Mouse (Mus musculus): ENCODE measurements around the gene Bcl6b. TPM values are rescaled to one million over a fixed set of nuclear protein-coding genes. Genes with fewer than 3 reads are reported as not detected.

Bcl6b gene
- total and polyA plus RNA-seq, 2 experiments from 2014 or later = 2.4 to 5.0 TPM

GRCm38 (mm10) chr11:70239541-70240279, 10.1 kb upstream of the Bcl6b start, which contains the start of the genes Gm21988 and Rnasek:
Gm21988 (minus strand) TSS chr11:70239830.
Rnasek (minus strand) TSS chr11:70239842.
- under 1% methylated on average over 34 of the region's 35 CpGs for WGBS
- H3K9me3 ChIP-seq (ENCODE audit: low read length) = no peaks in the 10 kb centered on the region
- peak; percentile 91 for DNase-seq (ENCODE audit: low spot score)
- peak within 1 kb of the TSS; percentile 96 for H3K4me3 ChIP-seq (ENCODE audit: low read length)
- H3K4me1 ChIP-seq (ENCODE audit: insufficient read depth, low read length) = peaks cover 10% of the 10 kb centered on the region
- H3K4me2 ChIP-seq (ENCODE audit: low read depth, low read length) = peak within 1 kb of the TSS; percentile 90
- H3K36me3 ChIP-seq (ENCODE audit: insufficient read depth, low read length) = peaks cover 11% of the 10 kb centered on the region; the same call in 1 of the 2 replicates
- peak within 1 kb of the TSS; percentile 92 for H3K9ac ChIP-seq (replicated peaks; ENCODE audit: low read length)
- ATAC-seq = peak; percentile 66
- no peak for TF ChIP-seq CTCF (IDR thresholded peaks at IDR 0.05; ENCODE audit: low read depth)
- peak within 1 kb of the TSS; percentile 96 for H3K27ac ChIP-seq
- no peaks in the 10 kb centered on the region for H3K27me3 ChIP-seq (ENCODE audit: insufficient read depth, low read length)

- Histone ChIP-seq H3K27me3 (ENCODE audit: insufficient read depth, low read length) (no peaks in the 10 kb centered on the region), H3K9ac (replicated peaks; ENCODE audit: low read length) (peak overlapping the region; percentile 92), H3K9me3 (ENCODE audit: low read length) (no peaks in the 10 kb centered on the region), H3K4me1 (ENCODE audit: insufficient read depth, low read length) (peaks cover 10% of the 10 kb centered on the region), H3K36me3 (ENCODE audit: insufficient read depth, low read length) (peaks cover 14% of the 10 kb centered on the region; the same call in 1 of the 2 replicates), H3K4me2 (ENCODE audit: low read depth, low read length) (peak overlapping the region; percentile 90), H3K4me3 (ENCODE audit: low read length) (peak overlapping the region; percentile 96), H3K27ac (peak overlapping the region; percentile 96)
- ATAC-seq = no peak
- TF ChIP-seq CTCF (IDR thresholded peaks at IDR 0.05; ENCODE audit: low read depth) = no peak
- 14% methylated on average over 23 of the region's 23 CpGs for WGBS
- DNase-seq (ENCODE audit: low spot score) = no peak
These were observed 9.2 kb upstream of the Bcl6b start for GRCm38 (mm10) chr11:70238591-70239440.

GRCm38 (mm10) chr11:70237457-70238167, 8.0 kb upstream of the Bcl6b start, which contains the start of gene 0610010K14Rik:
0610010K14Rik (minus strand) TSS chr11:70237914.
- TF ChIP-seq CTCF (IDR thresholded peaks at IDR 0.05; ENCODE audit: low read depth) = peak; percentile 26; the same call in 1 of the 2 replicates

DNA sequence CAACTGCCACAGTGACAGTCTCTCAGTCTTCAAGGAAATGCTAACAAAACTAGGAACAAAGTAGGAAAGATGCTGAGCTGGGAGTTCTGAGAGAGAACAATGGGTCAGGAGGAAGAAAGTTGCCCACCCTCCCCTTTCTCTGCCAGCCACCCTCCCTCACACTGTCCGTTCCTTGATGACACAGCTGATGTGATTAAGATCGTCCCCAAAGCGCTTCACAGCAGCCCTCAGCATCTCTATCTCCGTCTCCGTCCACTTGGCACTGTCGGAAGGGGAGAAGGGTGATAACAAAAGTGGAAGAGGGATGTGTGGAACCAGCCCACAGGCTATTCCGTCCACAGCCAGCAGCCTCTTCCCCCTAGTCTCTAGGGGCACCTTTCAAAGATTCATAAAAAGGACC, 7.1 kb upstream of the Bcl6b start:
- Histone ChIP-seq H3K9me3 (ENCODE audit: low read length) (no peaks in the 10 kb centered on the region), H3K4me3 (ENCODE audit: low read length) (peak overlapping the region; percentile 96), H3K36me3 (ENCODE audit: insufficient read depth, low read length) (peaks cover 14% of the 10 kb centered on the region; the same call in 1 of the 2 replicates), H3K4me2 (ENCODE audit: low read depth, low read length) (peak overlapping the region; percentile 90), H3K4me1 (ENCODE audit: insufficient read depth, low read length) (peaks cover 10% of the 10 kb centered on the region), H3K27me3 (ENCODE audit: insufficient read depth, low read length) (no peaks in the 10 kb centered on the region), H3K27ac (peak overlapping the region; percentile 96), H3K9ac (replicated peaks; ENCODE audit: low read length) (peak overlapping the region; percentile 84)
- ATAC-seq = no peak
- WGBS = 19% methylated on average over 7 of the region's 7 CpGs
- TF ChIP-seq CTCF (IDR thresholded peaks at IDR 0.05; ENCODE audit: low read depth) = no peak
- no peak for DNase-seq (ENCODE audit: low spot score)

More at GRCm38 (mm10) chr11:70237457-70238167, 8.0 kb upstream of the Bcl6b start, which contains the start of gene 0610010K14Rik:
- DNase-seq (ENCODE audit: low spot score) = peak; percentile 98
- H3K27me3 ChIP-seq (ENCODE audit: insufficient read depth, low read length) = no peaks in the 10 kb centered on the region
- peak within 1 kb of the TSS; percentile 92 for H3K9ac ChIP-seq (replicated peaks; ENCODE audit: low read length)
- no peaks in the 10 kb centered on the region for H3K9me3 ChIP-seq (ENCODE audit: low read length)
- peak within 1 kb of the TSS; percentile 90 for H3K4me2 ChIP-seq (ENCODE audit: low read depth, low read length)
- ATAC-seq = peak; percentile 94
- WGBS = under 1% methylated on average over 55 of the region's 70 CpGs
- H3K27ac ChIP-seq = peak within 1 kb of the TSS; percentile 96
- peaks cover 10% of the 10 kb centered on the region for H3K4me1 ChIP-seq (ENCODE audit: insufficient read depth, low read length)
- peaks cover 14% of the 10 kb centered on the region; the same call in 1 of the 2 replicates for H3K36me3 ChIP-seq (ENCODE audit: insufficient read depth, low read length)
- H3K4me3 ChIP-seq (ENCODE audit: low read length) = peak within 1 kb of the TSS; percentile 96

DNA sequence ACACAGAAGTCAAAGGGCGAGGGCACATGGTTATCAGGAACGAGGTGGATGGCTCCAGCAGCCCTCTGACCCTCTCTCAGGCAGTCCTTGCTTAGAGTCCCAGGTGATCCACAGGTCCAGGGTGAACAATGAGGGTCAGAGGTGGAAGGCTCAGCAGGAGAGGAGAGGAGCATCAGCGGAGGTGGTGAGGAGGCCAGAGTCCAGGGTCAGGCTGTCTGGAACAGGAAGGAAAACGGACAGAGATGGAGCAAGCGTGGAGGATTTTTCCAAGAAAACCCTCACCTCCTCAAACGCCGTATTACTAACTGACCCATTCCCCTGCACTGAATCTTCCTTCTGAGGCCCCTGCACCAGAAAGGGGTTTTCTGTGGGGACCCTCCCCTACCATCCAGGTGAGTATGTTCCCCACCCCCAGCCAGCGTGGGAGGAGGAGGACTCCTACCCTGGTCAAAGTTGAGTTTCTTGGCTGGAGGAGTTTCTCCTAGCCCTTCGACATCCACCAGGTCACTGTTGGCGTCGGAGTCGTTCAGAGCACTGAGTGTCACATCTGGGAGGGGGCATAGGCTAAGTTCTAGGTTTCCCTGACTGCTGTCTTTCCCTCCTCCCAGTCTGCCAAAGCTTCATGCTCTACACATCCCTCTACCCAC, 5.8 kb upstream of the Bcl6b start:
- ATAC-seq (no peak), DNase-seq (ENCODE audit: low spot score) (no peak)
- Histone ChIP-seq H3K27me3 (ENCODE audit: insufficient read depth, low read length) (no peaks in the 10 kb centered on the region), H3K36me3 (ENCODE audit: insufficient read depth, low read length) (peaks cover 14% of the 10 kb centered on the region; the same call in 1 of the 2 replicates), H3K4me2 (ENCODE audit: low read depth, low read length) (no peak overlapping the region), H3K27ac (no peak overlapping the region), H3K4me1 (ENCODE audit: insufficient read depth, low read length) (peaks cover 10% of the 10 kb centered on the region), H3K9ac (replicated peaks; ENCODE audit: low read length) (no peak overlapping the region), H3K4me3 (ENCODE audit: low read length) (no peak overlapping the region), H3K9me3 (ENCODE audit: low read length) (no peaks in the 10 kb centered on the region)
- WGBS = 91% methylated on average over 12 of the region's 12 CpGs
- TF ChIP-seq CTCF (IDR thresholded peaks at IDR 0.05; ENCODE audit: low read depth) = no peak

Data from hindbrain, postnatal 0 days (tissue).